8 mouse cellular contexts compared by ENCODE assay signal in genomic region chr7:47007109-47007780, GRCm38 (mm10). TPM values are rescaled to one million over a fixed set of nuclear protein-coding genes. Genes with fewer than 3 reads are reported as not detected.
DNase-seq lines count a peak whose midpoint lies in the region; ATAC-seq lines count a peak whose summit lies in the region.

No protein-coding gene starts in this region.

- H3K4me3 ChIP-seq in midbrain, embryonic 13.5 days (replicated peaks) = peak overlapping the region; percentile 75

- peak; percentile 49 for DNase-seq in CD4-positive, CD25-positive, alpha-beta regulatory T cell, adult 2 months (ENCODE audit: low read depth, low spot score)
- peak; percentile 34 for DNase-seq in spleen, adult 12 weeks (ENCODE audit: low spot score)
- DNase-seq in spleen, postnatal 14 days (ENCODE audit: low spot score in 2 of 2) = no peak
- DNase-seq in induced T-regulatory cell, adult 2 months (ENCODE audit: low read depth) = peak; percentile 73
- no peak for DNase-seq in adrenal gland, adult 8-10 months
- no peak for DNase-seq in adrenal gland, postnatal 10 days

- ATAC-seq in CD4-positive, CD25-positive, alpha-beta regulatory T cell, adult 4 months = no peak
- ATAC-seq in midbrain, embryonic 13.5 days = no peak

- peaks cover 63% of the 10 kb centered on the region for H3K4me1 ChIP-seq in midbrain, embryonic 13.5 days (replicated peaks)

- H3K36me3 ChIP-seq in midbrain, embryonic 13.5 days = no peaks in the 10 kb centered on the region

- 21% methylated on average over 21 of the region's 21 CpGs for WGBS in midbrain, embryonic 13.5 days

- H3K9me3 ChIP-seq in midbrain, embryonic 13.5 days = no peaks in the 10 kb centered on the region

- peak overlapping the region; percentile 78 for H3K9ac ChIP-seq in midbrain, embryonic 13.5 days (replicated peaks)

- peak overlapping the region; percentile 86 for H3K27ac ChIP-seq in midbrain, embryonic 13.5 days

- H3K4me2 ChIP-seq in midbrain, embryonic 13.5 days (replicated peaks) = peak overlapping the region; percentile 91

- no peaks in the 10 kb centered on the region for H3K27me3 ChIP-seq in midbrain, embryonic 13.5 days

RNA-seq across cellular contexts. Expression of gene Spty2d1, which starts 1.0 kb away (rescaled TPM):
- 10 to 100 TPM; 29.0 to 60.4 TPM for polyA plus RNA-seq in CD4-positive, CD25-positive, alpha-beta regulatory T cell, adult 4 months (2017; shearing (Covaris generic))
- 9.5 and 9.6 TPM in 2 replicates for polyA plus RNA-seq in midbrain, embryonic 13.5 days (2015; fragmentation: Nextera tagmentation; extraction: Ambion mirVana)
- total RNA-seq in adrenal gland, adult 8-10 months (2022) = 10 to 100 TPM; 17.3 to 19.7 (median 18.9) TPM
- total RNA-seq in adrenal gland, postnatal 10 days (2021) = 10 to 100 TPM; 14.4 to 19.3 TPM

RNA-seq across cellular contexts. Expression of gene Gm9999, which starts 23.9 kb away (rescaled TPM):
- not detected for polyA plus RNA-seq in CD4-positive, CD25-positive, alpha-beta regulatory T cell, adult 4 months (2017; shearing (Covaris generic))
- polyA plus RNA-seq in midbrain, embryonic 13.5 days (2015; fragmentation: Nextera tagmentation; extraction: Ambion mirVana) = not detected in 2 replicates
- total RNA-seq in adrenal gland, adult 8-10 months (2022) = not detected
- total RNA-seq in adrenal gland, postnatal 10 days (2021) = not detected

RNA-seq across cellular contexts. Expression of gene Tmem86a, which starts 43.2 kb away (rescaled TPM):
- 1 to 10 TPM; 4.5 to 6.0 TPM for polyA plus RNA-seq in CD4-positive, CD25-positive, alpha-beta regulatory T cell, adult 4 months (2017; shearing (Covaris generic))
- polyA plus RNA-seq in midbrain, embryonic 13.5 days (2015; fragmentation: Nextera tagmentation; extraction: Ambion mirVana) = 21.5 and 22.6 TPM in 2 replicates
- total RNA-seq in adrenal gland, adult 8-10 months (2022) = 100 to 1,000 TPM in 1 of 4 experiments, 10 to 100 TPM in 3; 37.9 to 108 (median 75.8) TPM
- 10 to 100 TPM; 27.0 to 32.5 TPM for total RNA-seq in adrenal gland, postnatal 10 days (2021)

RNA-seq across cellular contexts. Expression of gene Uevld, which starts 48.9 kb away (rescaled TPM):
- polyA plus RNA-seq in CD4-positive, CD25-positive, alpha-beta regulatory T cell, adult 4 months (2017; shearing (Covaris generic)) = 1 to 10 TPM; 7.5 to 9.0 TPM
- 7.4 and 7.5 TPM in 2 replicates for polyA plus RNA-seq in midbrain, embryonic 13.5 days (2015; fragmentation: Nextera tagmentation; extraction: Ambion mirVana)
- 10 to 100 TPM; 17.6 to 23.9 (median 21.9) TPM for total RNA-seq in adrenal gland, adult 8-10 months (2022)
- 10 to 100 TPM; 22.8 TPM for total RNA-seq in adrenal gland, postnatal 10 days (2021)

Comparison
In these comparisons a context has a peak if more than half of its experiments do, and no peak if none do; other contexts are left out.
1. DNase-seq: peak in CD4-positive, CD25-positive, alpha-beta regulatory T cell, adult 2 months (single experiment), spleen, adult 12 weeks (single experiment) and induced T-regulatory cell, adult 2 months (single experiment); none in spleen, postnatal 14 days (0 of 2), adrenal gland, adult 8-10 months (single experiment) and adrenal gland, postnatal 10 days (single experiment).